13 mouse cellular contexts compared by ENCODE assay signal in genomic region chr9:62166186-62166585, GRCm38 (mm10). TPM values are rescaled to one million over a fixed set of nuclear protein-coding genes. Genes with fewer than 3 reads are reported as not detected.
A peak's percentile ranks its signal among the peaks of the same experiment; 100 is the strongest.
DNase-seq lines count a peak whose midpoint lies in the region; ATAC-seq lines count a peak whose summit lies in the region.
"Had no signal": no experiment of that assay in that cellular context is flagged by ENCODE, and none has a peak within 500 bp of the region (broad histone marks: within the 10 kb centered on the region; RNA-seq: fewer than 3 reads in every experiment).

No protein-coding gene starts in this region.

- no peak overlapping the region for H3K4me2 ChIP-seq in midbrain, embryonic 11.5 days
- H3K4me2 ChIP-seq in midbrain, embryonic 16.5 days (ENCODE audit: low read length), result no peak overlapping the region
- no peak overlapping the region for H3K4me2 ChIP-seq in hindbrain, embryonic 13.5 days
- H3K4me2 ChIP-seq: heart, embryonic 15.5 days; liver, embryonic 15.5 days had no signal

- H3K9ac ChIP-seq in midbrain, embryonic 11.5 days (ENCODE audit: low read length), result no peak overlapping the region
- no peak overlapping the region for H3K9ac ChIP-seq in midbrain, embryonic 16.5 days (ENCODE audit: low read depth, low read length)
- H3K9ac ChIP-seq in hindbrain, embryonic 13.5 days, result peak overlapping the region; percentile 13; the same call in 1 of the 2 replicates
- H3K9ac ChIP-seq: heart, embryonic 15.5 days; liver, embryonic 15.5 days had no signal

- 54% methylated on average over 4 of the region's 4 CpGs for WGBS in midbrain, embryonic 11.5 days
- WGBS in midbrain, embryonic 16.5 days, result 18% methylated on average over 4 of the region's 4 CpGs
- 36% methylated on average over 4 of the region's 4 CpGs for WGBS in hindbrain, embryonic 13.5 days

- H3K4me1 ChIP-seq in midbrain, embryonic 11.5 days (ENCODE audit: control insufficient read depth, insufficient read depth, low read length), result 0 out of 2 replicates have a peak, but pooled peaks cover 6% of the 10 kb centered on the region
- H3K4me1 ChIP-seq in midbrain, embryonic 16.5 days (ENCODE audit: control insufficient read depth, insufficient read depth, low read length), result no peaks in the 10 kb centered on the region; the same call in 1 of the 2 replicates
- H3K4me1 ChIP-seq in hindbrain, embryonic 13.5 days (replicated peaks), result peaks cover 24% of the 10 kb centered on the region
- H3K4me1 ChIP-seq: heart, embryonic 15.5 days; liver, embryonic 15.5 days had no signal

- H3K27ac ChIP-seq in midbrain, embryonic 11.5 days (ENCODE audit: low read depth, low read length), result peak overlapping the region; percentile 58; the same call in 1 of the 2 replicates
- H3K27ac ChIP-seq in midbrain, embryonic 16.5 days (ENCODE audit: low read length), result no peak overlapping the region
- peak overlapping the region; percentile 66; the same call in 1 of the 2 replicates for H3K27ac ChIP-seq in hindbrain, embryonic 13.5 days
- H3K27ac ChIP-seq: heart, embryonic 15.5 days; liver, embryonic 15.5 days had no signal

- H3K27me3 ChIP-seq in midbrain, embryonic 11.5 days (ENCODE audit: control insufficient read depth, insufficient read depth, low read length), result no peaks in the 10 kb centered on the region
- H3K27me3 ChIP-seq in midbrain, embryonic 16.5 days (ENCODE audit: control insufficient read depth, insufficient read depth, low read depth, low read length), result no peaks in the 10 kb centered on the region
- no peaks in the 10 kb centered on the region for H3K27me3 ChIP-seq in hindbrain, embryonic 13.5 days
- H3K27me3 ChIP-seq: heart, embryonic 15.5 days; liver, embryonic 15.5 days had no signal

- no peak overlapping the region for H3K4me3 ChIP-seq in midbrain, embryonic 11.5 days (ENCODE audit: low read depth, low read length)
- no peak overlapping the region for H3K4me3 ChIP-seq in midbrain, embryonic 16.5 days (ENCODE audit: low read depth, low read length)
- H3K4me3 ChIP-seq in hindbrain, embryonic 13.5 days, result no peak overlapping the region
- H3K4me3 ChIP-seq: heart, embryonic 15.5 days; liver, embryonic 15.5 days had no signal

- peak; percentile 73 to 79 for DNase-seq in cerebellum, postnatal 10 days
- DNase-seq in midbrain, embryonic 11.5 days (ENCODE audit: low spot score, missing footprints), result no peak
- DNase-seq in retina, postnatal 1 day, result peak; percentile 84
- DNase-seq in left cerebral cortex, adult 11 months (ENCODE audit: low spot score), result no peak
- no peak for DNase-seq in kidney, adult 9 months
- DNase-seq: adrenal gland, postnatal 25 days; kidney, adult 18-20 months; thymus, postnatal 4 days had no signal

- H3K9me3 ChIP-seq in midbrain, embryonic 11.5 days (ENCODE audit: control insufficient read depth, low read length), result no peaks in the 10 kb centered on the region
- H3K9me3 ChIP-seq in midbrain, embryonic 16.5 days (replicated peaks; ENCODE audit: control insufficient read depth, low read length, poor library complexity, severe bottlenecking), result no peaks in the 10 kb centered on the region
- H3K9me3 ChIP-seq in hindbrain, embryonic 13.5 days, result no peaks in the 10 kb centered on the region
- H3K9me3 ChIP-seq: heart, embryonic 15.5 days; liver, embryonic 15.5 days had no signal

- no peaks in the 10 kb centered on the region for H3K36me3 ChIP-seq in midbrain, embryonic 11.5 days (ENCODE audit: control insufficient read depth, insufficient read depth, low read length)
- no peaks in the 10 kb centered on the region for H3K36me3 ChIP-seq in midbrain, embryonic 16.5 days (ENCODE audit: control insufficient read depth, insufficient read depth, low read length)
- no peaks in the 10 kb centered on the region for H3K36me3 ChIP-seq in hindbrain, embryonic 13.5 days
- H3K36me3 ChIP-seq: heart, embryonic 15.5 days; liver, embryonic 15.5 days had no signal

- ATAC-seq in cerebellum, adult (ENCODE audit: insufficient number of reproducible peaks, low FRiP score, low TSS enrichment), result no peak
- 0 out of 2 replicates have a peak, but pooled peaks have one; percentile 27 for ATAC-seq in midbrain, embryonic 11.5 days (ENCODE audit: low FRiP score)
- no peak for ATAC-seq in midbrain, embryonic 16.5 days
- ATAC-seq in hindbrain, embryonic 13.5 days (ENCODE audit: low FRiP score), result no peak

RNA-seq across cellular contexts. Expression of gene Glce, which starts 43.7 kb away (rescaled TPM):
- polyA plus RNA-seq in midbrain, embryonic 11.5 days (2014; fragmentation: Nextera tagmentation; extraction: Ambion mirVana), result 19.4 and 22.4 TPM in 2 replicates
- 21.0 and 22.1 TPM in 2 replicates for polyA plus RNA-seq in midbrain, embryonic 16.5 days (2015; fragmentation: Nextera tagmentation; extraction: Ambion mirVana)
- 17.7 and 18.1 TPM in 2 replicates for polyA plus RNA-seq in hindbrain, embryonic 13.5 days (2015; fragmentation: Nextera tagmentation; extraction: Ambion mirVana)

Comparison
In these comparisons a context has a peak if more than half of its experiments do, and no peak if none do; other contexts are left out.
1. DNase-seq: peak in cerebellum, postnatal 10 days (2 of 2) and retina, postnatal 1 day (single experiment); none in midbrain, embryonic 11.5 days (single experiment), left cerebral cortex, adult 11 months (single experiment) and kidney, adult 9 months (single experiment).